Mouse (Mus musculus) cerebellum, adult 18-20 months (tissue): ENCODE measurements at regions not wholly inside any gene's neighbourhood (a gene's known extent, or its start where the extent isn't known, plus 50 kb on each side); places are given as distances from the start of the nearest gene placed in this dataset.

ENCODE experiments used
- DNase-seq, 2 experiments: peaks; one replicate each; pipeline ENCODE4 v3.0.0; 2021

GRCm38 (mm10) chr13:52422456-52422855, 108.6 kb downstream of the Diras2 start:
- no peak for DNase-seq

GRCm38 (mm10) chr13:52428527-52428926, 102.6 kb downstream of the Diras2 start:
- no peak for DNase-seq

- DNase-seq: no peak
Observed at GRCm38 (mm10) chr13:52436756-52437155, 94.3 kb downstream of the Diras2 start.

GRCm38 (mm10) chr13:52445513-52445912, 85.6 kb downstream of the Diras2 start:
- no peak for DNase-seq

- no peak for DNase-seq
Observed at GRCm38 (mm10) chr13:52448902-52449301, 82.2 kb downstream of the Diras2 start.

- DNase-seq: no peak
Observed at GRCm38 (mm10) chr13:52451486-52451885, 79.6 kb downstream of the Diras2 start.

GRCm38 (mm10) chr13:52452291-52452690, 78.8 kb downstream of the Diras2 start:
- DNase-seq: no peak
